Mouse (Mus musculus): ENCODE data around the gene Ptprd.

DNA sequence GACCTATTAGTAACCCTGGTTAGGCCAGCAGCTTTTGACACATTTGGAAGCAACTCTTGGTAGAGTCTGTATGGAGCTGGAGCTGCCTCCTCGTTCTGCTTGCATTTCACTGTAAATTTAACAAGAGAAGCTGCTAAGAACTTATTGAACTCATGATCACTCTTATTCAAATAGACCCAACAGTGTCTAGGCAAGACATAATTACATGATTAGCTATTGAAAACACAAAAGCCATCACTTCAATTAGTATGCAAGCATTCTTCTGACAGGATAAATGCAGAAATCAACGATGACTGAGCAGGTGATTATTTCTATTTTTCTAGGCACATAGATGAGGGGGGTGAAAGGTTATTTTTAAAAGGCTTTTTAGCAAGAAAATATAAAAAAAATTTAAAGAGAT lies 1104.5 kb downstream of the Ptprd start:
- TF ChIP-seq CHD2 (IDR thresholded peaks at IDR 0.05; ENCODE audit: low read depth, low read length): no peak
- TF ChIP-seq ZC3H11A (IDR thresholded peaks at IDR 0.05; ENCODE audit: borderline replicate concordance, low read depth, low read length): no peak
- TF ChIP-seq ZNF384 (IDR thresholded peaks at IDR 0.05; ENCODE audit: low read depth, low read length): no peak
- TF ChIP-seq HCFC1 (IDR thresholded peaks at IDR 0.05; ENCODE audit: borderline replicate concordance, insufficient read depth, low read length): no peak
- no peak for TF ChIP-seq MAFK (IDR thresholded peaks at IDR 0.05; ENCODE audit: insufficient read depth, low read depth, low read length)
